Mouse (Mus musculus): ENCODE measurements at regions not wholly inside any gene's neighbourhood (a gene's known extent, or its start where the extent isn't known, plus 50 kb on each side); places are given as distances from the start of the nearest gene placed in this dataset.

DNA sequence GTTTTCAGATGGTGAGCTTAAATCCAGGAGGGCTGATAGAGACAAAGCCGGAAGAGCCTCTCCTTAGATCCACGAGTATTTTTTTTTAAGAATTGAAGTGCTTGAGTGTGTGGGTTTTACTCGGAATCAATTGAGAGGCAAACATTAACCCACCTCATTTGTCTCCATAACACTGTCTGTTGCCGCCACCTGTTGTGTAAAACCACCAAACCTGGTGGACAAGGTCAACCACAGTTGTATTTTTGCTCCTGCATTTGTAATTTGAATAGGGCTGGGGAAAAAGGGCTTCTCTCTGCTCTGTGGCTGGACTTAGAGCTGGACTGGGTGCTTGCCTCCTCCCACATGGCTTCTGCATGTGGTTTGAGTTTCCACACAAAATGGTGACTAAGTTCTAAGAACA, 119.8 kb upstream of the Prickle1 start:
- TF ChIP-seq CTCF (conservative IDR thresholded peaks at IDR 0.05; ENCODE audit: low read length) (no peak), POU5F1 (IDR thresholded peaks at IDR 0.05; ENCODE audit: borderline replicate concordance, low read length) (no peak), NANOG (IDR thresholded peaks at IDR 0.05; ENCODE audit: borderline replicate concordance, low read length) (no peak)

Data from E14TG2a.4 (cell line).